Mouse (Mus musculus): ENCODE results near the gene Gipc1.
A peak's percentile ranks its signal among the peaks of the same experiment; 100 is the strongest.

Gipc1 gene

DNA sequence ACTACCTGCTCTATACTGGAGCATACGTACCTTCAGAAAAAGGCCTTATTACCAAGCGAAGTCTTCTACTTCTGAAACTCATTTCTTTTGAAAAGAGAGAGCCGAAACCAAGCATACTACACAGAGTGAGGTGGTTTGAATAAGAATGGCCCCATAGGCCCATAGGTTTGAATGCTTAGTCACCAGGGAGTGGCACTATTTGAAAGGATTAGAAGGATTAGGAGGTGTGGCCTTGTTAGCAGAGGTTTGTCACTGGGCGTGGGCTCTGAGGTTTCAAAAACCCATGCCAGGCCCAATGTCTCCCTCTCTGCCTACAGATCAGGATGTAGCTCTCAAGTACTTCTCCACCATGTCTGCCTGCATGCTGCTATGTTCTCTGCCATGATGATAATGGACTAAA is 4.4 kb upstream of the Gipc1 start:
- DNase-seq (ENCODE audit: low spot score in 2 of 2) = no peak

DNA sequence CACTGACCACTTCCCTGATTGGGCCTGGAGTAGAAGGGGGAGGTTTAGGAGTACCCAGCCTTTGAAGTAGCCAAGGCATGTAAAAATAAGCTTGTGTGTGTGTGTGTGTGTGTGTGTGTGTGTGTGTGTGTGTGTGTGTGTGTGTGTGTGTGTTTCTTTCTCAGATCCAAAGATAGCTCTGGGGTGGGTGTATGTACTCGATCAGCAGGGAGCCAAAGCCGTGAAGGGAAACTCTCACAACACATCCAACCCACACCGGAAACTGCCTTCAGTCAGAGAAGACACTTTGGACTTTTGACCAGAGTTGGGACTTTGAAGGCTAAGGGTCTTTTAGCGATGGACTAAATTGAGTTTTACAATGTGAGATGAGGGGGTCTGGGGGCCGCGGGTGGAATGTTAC is 2.8 kb upstream of the Gipc1 start:
- DNase-seq (ENCODE audit: low spot score in 2 of 2) = no peak

DNA sequence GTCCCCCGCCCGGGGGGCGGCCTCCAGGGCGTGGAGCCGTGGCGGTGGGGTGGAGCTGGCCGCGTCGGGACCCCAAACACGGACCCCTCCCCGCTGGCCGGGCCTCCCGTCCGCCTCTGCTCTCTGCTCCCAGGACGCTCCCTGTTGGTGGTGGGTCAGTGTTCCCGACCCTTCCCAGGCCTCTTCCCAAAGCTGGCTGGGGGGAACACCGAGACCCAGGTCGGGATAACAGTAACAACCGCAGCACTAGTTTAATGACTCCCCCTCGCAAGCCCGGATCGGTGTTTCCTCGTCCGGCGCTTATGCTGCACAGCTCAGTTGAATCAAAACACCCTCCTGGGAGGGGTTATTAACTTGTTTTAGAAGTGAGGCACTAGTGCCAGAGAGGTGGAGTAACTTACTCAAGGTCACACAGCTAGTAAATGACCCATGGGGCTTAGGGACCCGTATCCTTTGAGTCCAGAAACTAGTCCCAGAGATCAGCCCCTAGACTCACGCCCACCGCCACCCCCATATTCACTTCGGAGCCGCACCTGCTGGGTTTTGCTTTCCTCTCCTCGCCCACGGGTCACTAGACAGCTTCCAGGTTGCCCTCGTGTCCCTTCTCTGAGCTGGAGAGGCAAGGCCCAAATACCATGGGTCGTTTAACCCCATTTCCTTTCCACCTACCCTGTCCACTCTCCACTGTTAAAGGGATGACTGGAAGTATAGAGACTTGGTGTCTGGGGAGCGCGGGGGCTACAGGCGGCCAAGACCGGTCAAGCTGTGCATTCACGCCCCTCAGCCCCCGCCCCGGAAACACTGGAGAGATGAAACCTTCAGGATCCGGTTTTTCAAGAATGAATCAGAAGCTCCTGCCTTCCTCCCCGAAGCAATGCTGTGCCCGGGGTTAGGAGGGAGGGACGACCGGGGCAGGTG is 526 bp downstream of the Gipc1 start:
- DNase-seq (ENCODE audit: low spot score in 2 of 2) = no peak

DNA sequence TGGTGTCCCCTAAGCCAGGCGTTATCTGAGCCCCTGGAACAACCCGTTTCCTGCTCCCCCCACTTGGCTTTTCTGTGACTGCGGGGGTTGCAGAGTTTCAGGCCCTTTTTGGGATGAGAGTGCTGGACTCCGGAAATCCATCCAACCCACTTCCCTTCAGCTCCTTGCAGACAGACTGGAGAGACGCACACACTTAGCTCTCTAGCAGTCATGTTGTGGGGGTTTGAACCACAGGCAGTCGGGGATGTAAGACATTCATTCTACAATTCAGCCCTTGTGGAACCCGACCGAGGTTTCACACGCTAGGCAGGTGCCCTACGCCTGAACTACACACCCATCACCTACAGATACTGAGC is 1.2 kb downstream of the Gipc1 start:
- DNase-seq (ENCODE audit: low spot score in 2 of 2) = no peak

DNA sequence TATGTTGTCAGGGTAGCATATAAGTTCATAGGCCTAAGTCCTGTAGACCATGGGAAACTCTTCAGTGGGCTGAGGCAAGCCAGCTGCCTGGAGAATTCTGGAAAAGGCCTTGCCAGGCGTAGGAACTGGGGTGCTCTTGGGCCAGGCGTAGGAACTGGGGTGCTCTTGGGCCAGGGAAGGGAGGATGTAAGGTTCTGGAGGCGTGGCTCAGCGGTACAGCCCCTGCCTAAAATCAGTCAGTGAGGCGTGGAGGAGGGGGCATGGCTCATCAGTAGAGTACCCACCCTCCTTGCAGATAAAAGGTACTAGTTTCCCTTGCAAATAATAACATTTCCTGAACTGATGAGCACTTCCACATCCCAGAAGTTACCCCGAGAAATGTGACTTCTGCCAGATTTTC is 2.2 kb downstream of the Gipc1 start:
- DNase-seq (ENCODE audit: low spot score in 2 of 2) = no peak

DNA sequence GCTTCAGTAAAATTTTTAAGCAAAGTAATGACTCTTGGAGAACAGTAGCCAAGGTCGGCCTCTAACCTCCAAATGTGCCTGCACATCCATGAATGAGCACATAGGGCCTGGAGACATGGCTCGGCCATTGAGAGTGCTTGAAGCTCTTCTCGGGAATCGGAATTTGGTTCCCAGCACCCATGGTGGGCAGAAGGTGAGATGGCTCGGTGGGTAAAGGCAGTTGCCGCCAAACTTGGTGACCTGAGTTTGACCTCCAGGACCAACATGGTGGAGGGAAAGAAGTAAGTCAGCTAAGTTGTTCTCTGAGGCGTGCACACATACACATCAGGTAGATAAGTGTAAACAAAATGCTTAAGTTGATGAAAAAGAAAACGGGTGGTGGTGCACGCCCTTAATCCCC is 3.6 kb downstream of the Gipc1 start:
- DNase-seq (ENCODE audit: low spot score in 2 of 2) = peak in 1 of 2 experiments; percentile 5

DNA sequence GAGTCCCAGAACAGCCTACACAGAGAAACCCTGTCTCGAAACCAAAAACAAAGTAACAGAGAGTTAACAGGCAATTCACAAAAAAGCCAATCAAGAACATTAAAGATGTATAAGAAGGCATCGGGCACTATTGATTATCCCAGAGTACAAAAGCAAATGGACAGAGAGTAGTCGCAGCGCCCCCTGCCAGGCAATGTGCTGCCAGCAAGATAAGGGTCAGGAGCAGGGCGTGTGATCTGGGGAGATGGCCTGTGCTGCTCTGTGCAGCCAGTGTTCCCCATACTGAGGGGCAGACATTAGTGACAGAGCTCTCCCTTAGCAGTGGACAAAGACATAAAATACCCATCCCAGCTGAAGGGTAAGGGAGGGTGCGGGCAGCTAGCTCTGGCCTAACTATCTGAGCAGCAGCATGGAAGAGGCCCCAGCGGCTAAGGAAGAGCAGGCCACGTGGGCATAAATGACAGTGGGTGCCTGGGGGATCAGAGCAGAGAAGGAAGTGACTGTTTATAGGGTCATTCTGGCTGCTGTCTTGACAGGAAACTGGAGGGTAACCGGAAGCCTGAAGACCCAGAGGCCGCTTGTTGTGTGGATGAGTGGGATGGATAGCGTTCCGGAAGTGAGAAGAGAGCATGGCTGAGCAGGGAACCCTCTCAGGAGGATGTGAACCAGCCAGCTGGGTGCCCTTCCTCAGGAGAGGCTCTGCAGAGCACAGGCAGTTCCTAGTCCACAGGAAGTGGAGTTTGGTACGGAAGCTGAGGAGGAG is 4.2 kb downstream of the Gipc1 start:
- DNase-seq (ENCODE audit: low spot score in 2 of 2) = peak in 1 of 2 experiments; percentile 50

DNA sequence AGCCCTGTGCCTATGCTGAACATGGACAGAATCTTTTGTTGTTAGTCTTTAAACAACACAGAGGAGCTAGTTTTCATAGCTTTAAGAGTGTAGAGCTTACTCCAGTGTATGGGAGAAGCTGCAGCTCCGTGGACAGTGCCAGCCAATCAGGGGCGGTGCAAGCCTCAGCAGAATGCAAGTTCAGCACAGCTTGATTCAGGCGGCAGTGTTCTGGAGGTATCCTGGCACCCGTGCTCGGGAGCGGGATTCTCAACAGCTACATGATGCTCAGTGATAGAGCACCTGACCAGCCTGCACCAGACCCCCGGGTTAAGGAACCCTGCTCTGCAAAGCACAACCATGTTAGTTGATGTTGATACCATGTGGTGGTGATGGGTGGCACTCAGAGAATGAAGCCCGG is 8.1 kb downstream of the Gipc1 start:
- no peak for DNase-seq (ENCODE audit: low spot score in 2 of 2)

DNA sequence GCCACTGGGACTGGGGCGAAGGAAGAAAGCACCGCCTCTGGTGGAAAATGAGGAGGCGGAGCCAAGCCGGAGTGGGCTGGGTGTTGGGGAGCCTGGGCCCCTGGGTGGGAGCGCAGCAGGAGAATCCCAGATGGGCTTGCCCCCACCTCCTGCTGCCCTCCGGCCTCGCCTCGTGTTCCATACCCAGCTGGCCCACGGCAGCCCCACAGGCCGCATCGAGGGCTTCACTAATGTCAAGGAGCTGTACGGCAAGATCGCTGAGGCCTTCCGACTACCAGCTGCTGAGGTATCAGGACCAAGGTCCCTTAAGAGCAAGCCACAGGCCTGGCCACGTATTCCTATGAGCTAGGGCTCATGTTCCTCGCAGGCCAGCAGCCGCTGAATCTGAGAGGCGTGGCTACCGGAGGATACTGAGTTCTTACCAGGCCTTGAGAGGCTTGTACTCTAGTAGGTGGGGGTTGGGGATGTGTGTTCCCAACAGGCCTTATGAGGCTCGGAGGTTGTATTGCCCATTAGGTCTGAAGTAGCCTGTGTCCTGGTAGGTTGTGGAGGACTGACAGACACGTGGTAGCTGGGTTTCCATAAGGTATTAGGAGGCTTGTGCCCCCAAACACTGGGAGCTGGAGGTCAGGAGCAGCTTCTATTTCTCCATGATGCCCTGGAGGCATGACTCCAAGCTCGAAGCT is 8.7 kb downstream of the Gipc1 start:
- DNase-seq (ENCODE audit: low spot score in 2 of 2) = no peak

DNA sequence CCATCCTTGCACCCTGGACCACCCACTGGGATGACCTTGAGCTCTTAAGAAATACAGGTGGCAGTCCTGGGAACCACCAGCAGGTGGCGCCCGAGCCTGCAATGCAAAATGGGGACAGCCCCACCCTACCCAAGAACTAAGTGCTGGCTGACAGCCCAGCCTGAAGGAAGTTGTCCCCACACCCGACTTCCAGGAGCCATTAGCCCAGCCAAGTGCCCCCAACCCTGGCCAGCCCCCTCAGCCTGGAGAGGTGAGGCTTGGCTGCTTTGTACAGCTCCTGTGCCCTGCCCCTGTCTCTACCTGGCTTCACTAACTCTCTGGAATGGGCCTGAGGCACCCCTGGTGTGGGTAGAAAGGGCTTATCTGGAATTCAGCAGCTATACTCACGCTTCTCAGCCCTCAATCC is 9.9 kb downstream of the Gipc1 start:
- peak; percentile 81 to 85 for DNase-seq (ENCODE audit: low spot score in 2 of 2)

DNA sequence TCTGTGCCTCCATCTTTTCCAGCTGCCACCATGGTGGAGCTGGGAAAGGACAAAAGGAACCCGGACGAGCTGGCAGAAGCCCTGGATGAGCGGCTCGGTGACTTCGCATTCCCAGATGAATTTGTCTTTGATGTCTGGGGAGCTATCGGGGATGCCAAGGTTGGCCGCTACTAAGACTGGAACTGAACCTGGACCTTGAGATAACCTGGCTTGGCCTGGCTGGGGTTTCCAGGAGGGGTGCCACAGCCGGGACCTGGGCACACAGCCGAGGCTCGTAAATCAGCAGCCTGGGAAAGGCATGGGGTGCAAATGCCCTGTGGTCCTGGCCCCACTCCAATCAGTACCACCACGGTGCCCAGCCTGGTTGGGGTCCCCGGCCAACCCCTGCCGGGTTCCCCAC is 11.6 kb downstream of the Gipc1 start:
- DNase-seq (ENCODE audit: low spot score in 2 of 2) = no peak

DNA sequence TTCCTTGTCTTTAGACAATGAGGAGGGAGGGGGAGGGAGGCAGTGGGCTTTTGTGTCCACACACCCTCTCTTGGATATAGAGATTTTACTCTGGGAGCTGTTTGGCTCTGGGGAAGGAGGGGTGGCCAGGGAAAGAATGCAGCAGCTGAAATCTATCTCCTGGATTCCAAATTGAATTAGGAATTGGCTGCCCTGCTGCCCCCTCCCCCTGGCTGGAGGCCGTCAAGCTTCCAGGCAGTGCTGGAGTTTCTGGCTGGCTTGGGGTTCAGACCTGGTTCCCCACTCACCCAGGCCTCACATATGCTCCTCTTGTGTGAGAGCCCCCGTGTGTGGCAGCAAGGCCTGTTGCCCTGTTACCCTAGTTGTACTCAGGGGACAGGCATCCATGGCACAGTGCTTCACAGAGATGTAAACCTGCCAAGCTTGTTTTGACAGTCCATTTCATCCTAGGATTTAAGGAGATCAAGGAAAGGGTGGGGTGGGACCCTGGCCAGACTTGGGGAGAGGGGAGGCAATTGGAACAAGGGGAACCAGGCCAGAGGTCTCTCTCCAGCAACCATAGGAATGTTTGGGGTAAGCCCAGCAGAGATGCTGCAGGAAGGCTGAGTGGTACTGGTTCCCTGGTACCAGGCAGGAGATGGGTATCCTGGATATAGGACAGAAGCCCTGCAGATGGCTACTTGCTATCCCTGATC is 12.6 kb downstream of the Gipc1 start:
- no peak for DNase-seq (ENCODE audit: low spot score in 2 of 2)

DNA sequence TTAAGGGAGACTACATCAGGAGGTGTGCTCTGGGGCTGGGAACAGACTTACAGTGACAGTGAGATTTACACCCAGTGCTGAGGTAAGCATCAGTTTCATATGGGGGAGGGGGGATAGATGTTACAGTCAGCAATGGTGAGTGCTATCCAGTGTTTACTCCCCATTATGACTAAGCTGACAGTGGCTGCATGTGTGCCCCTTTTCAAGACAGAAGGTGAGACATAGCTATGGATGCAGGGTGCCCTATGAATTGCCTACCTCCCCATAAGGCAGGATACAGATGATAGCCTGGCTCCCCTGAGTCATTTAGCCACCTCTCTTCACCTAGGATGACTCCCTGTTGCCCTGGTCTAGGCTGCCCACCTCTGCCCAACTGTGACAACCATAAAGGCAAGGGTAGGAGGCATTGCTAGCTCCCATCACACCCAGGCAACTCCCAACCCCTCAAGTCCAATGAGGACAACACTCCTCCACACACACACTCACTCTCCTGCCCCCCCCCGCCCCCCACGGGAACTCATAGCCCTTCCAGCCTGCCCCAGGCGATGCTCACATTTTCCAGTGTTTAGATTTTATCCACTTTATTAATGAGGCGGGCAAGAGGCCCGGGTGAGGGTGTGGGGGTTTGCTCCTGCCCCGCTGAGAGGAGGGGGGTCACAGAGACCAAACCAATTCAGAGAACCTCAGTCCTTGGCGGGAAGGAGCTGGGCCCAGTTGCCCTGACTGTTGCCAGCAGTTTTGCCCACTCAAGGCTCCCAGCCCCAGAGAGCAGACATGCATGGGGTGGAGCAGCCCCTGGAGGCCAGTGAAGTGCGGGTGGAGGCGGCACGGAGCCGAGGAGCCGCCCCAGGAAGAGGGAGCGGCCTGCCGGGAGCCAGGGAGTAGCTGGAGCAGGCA is 13.7 kb downstream of the Gipc1 start, which contains the start of gene Ptger1:
TSS of gene Ptger1 (plus strand) at position 710 of the 897 bp plus-strand sequence.
- no peak for DNase-seq (ENCODE audit: low spot score in 2 of 2)

DNA sequence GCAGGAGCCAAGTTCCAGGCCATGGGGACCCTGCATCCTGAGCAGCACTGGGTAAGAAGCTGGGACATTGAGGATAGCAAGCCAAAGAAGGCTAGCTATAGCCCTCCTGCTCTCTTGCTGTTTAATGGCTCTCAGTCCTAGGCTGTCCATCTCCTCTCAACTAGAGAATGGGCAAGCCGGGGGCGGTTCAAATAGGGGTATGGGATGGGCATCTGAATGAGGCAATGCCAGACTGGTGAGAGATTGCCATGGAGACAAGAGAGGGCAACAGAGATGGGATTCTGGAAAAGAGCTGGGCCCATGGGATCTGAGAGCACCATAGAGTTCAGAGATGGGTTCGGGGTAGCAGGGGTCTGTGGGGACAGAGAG is 14.4 kb downstream of the Gipc1 start:
- DNase-seq (ENCODE audit: low spot score in 2 of 2) = no peak

DNA sequence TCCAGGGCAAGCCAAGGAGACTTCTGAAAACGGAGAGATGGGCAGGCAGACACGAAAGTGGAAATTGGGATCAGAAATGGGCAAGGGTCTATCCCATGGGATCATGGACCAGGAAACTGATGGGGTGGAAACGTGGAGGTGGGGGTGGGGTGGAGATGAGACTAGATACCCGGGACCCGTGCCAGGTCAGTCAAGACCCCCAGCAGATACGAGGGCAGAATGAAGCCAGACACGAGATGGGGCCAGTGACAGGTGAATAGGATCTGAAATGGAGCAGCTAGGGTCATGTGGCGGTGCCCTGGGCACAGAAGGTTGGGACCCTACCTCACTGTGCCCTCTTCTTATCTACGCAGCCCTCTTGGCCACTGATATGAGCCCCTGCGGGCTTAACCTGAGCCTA is 15.0 kb downstream of the Gipc1 start:
- no peak for DNase-seq (ENCODE audit: low spot score in 2 of 2)

DNA sequence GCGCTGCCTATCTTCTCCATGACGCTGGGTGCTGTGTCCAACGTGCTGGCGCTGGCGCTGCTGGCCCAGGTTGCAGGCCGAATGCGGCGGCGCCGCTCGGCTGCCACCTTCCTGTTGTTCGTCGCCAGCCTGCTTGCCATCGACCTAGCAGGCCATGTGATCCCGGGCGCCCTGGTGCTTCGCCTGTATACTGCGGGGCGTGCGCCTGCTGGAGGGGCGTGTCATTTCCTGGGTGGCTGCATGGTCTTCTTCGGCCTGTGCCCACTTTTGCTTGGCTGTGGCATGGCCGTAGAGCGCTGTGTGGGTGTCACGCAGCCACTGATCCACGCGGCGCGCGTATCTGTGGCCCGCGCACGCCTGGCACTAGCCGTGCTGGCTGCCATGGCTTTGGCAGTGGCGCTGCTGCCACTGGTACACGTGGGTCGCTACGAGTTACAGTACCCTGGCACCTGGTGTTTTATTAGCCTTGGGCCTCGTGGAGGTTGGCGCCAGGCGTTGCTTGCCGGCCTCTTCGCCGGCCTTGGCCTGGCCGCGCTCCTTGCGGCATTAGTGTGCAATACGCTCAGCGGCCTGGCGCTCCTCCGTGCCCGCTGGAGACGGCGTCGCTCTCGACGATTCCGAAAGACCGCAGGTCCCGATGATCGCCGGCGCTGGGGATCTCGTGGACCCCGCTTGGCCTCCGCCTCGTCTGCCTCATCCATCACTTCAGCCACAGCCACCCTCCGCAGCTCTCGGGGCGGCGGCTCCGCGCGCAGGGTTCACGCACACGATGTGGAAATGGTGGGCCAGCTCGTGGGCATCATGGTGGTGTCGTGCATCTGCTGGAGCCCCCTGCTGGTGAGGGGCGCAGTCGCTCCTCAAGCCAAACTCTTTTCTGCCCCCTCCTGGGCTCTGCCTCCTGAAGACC is 15.8 kb downstream of the Gipc1 start:
- DNase-seq (ENCODE audit: low spot score in 2 of 2) = peak; percentile 68 to 77

DNA sequence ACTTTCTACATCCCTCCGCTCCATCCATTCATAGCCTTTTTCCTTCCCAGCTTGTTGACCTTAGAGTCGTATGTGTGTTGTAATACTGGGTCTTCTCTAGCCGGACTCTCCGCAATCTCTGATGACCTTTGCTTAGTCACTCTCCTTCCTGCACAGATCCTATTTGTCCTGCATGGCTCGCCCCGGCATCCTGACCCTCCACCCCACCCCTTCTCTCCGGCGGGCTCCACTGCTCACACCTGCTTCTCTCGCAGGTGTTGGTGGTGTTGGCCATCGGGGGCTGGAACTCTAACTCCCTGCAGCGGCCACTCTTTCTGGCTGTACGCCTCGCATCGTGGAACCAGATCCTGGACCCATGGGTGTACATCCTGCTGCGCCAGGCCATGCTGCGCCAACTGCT is 16.5 kb downstream of the Gipc1 start:
- DNase-seq (ENCODE audit: low spot score in 2 of 2) = peak in 1 of 2 experiments; percentile 34

DNA sequence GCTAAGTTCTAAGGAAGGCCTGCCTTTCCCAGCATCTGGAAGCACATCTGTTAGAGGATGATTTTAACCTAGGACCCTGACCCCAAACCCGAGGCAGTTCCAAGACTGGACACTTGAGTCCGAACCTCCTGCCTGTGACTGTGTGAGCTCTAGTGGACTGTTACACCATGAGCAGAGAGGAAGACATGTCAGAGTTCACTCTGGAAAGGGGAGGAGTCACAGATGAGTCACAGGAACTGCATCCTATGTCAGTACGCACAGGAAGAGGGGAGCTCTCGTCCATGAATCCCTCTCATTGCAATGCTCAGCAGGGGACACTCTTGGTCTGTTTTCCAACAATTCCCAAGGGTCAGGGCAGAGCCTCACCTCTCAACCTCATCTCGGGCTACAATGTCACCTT is 20.5 kb downstream of the Gipc1 start:
- DNase-seq (ENCODE audit: low spot score in 2 of 2) = no peak

DNA sequence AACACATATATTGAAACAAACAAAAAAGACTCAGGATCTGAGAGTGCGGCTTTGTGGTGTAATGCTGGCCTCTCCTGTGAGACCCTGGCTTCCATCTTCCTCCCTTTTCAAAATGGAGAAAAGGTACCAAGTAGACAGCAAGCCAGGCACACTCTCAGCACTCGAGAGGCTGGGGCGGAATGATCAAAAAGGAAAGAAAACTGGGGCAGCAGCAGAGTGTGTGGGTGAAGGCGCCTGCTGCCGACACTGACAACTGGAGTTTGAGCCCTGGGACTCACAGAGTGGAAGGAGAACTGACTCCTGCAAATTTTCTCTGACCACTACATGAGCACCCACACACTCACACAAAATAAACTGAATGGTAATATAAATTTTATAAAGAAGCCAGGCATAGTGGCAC is 22.0 kb downstream of the Gipc1 start:
- no peak for DNase-seq (ENCODE audit: low spot score in 2 of 2)

DNA sequence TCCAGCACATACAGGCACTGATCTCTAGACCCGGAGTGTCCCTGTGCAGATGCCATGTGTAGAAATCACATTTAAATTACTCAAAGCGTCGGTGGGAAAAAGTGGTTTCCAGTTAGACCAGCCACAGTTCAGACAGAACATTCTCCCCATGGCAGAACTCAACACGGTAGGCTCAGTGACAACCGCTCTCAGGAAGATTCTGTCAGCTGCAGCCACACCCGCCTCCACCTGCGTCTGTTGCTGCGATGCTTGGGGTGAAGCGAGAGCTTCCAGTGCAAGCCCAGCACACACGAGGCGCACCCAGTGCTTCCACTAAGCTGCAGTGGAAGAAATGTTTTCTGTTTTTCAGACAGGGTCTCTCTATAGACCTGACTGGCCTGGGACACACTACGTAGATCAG is 27.4 kb downstream of the Gipc1 start:
- DNase-seq (ENCODE audit: low spot score in 2 of 2) = no peak
